Mouse (Mus musculus): ENCODE results near the gene Hpgd. TPM values are rescaled to one million over a fixed set of nuclear protein-coding genes. Genes with fewer than 3 reads are reported as not detected.

Gene Hpgd
- polyA plus RNA-seq (2021; fragmentation: Nextera tagmentation) = 9.7 and 10.1 TPM in 2 replicates
- long read RNA-seq, experiment 1, transcript Hpgd-201 (7 exons, 1,683 nt) = major isoform, 15 of 16 reads
- long read RNA-seq, experiment 1, partial matches to known transcripts = 1 of 16 reads
- long read RNA-seq, experiment 1, other reads (novel, unspliced or antisense) = 0 of 16 reads
- long read RNA-seq, experiment 2, transcript Hpgd-201 (7 exons, 1,683 nt) = major isoform, 36 of 42 reads
- long read RNA-seq, experiment 2, partial matches to known transcripts = 3 of 42 reads
- long read RNA-seq, experiment 2, other reads (novel, unspliced or antisense) = 3 of 42 reads

DNA sequence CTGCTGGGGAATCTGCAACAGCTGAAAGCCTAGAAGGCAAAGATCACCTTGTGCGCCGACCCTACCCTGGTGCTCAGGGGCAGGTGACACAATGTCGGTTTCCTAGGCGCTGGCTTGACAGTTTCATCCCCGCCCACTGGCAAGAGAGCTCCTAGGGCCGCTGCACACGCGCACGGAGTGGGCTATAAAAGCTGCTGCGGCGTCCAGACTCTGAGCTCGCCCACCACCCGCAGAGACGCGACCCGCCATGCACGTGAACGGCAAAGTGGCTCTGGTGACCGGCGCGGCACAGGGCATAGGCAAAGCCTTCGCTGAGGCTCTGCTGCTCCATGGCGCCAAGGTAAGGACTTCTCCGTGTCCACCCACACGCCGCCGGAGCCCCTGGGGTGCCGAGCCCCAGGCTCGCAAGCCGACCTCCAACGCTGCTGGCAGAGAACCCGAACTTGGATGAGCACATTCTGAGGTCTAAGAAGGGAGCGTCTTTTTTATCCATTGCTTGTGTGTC is at the start of gene Hpgd:
Hpgd (plus strand) TSS at position 213 of the 505 bp plus-strand sequence.

